Mouse (Mus musculus): ENCODE data around the gene Fastkd5.

GRCm38 (mm10) chr2:130634006-130634738 is 4.3 kb upstream of the Fastkd5 start:
- TF ChIP-seq CTCF (conservative IDR thresholded peaks at IDR 0.05; ENCODE audit: insufficient read depth, insufficient read length, low read depth, low read length), result no peak
- no peak for TF ChIP-seq POLR2A (IDR thresholded peaks at IDR 0.05; ENCODE audit: low read depth, low read length)

Data from kidney, adult 2 months (tissue).